Mouse (Mus musculus): Measurements from ENCODE around the gene Sntb2.
"Not testable (repeated sequence)": the region's sequence is repeated elsewhere in the genome, so short reads cannot be mapped to it uniquely, and the experiment has no call there.

GRCm38 (mm10) chr8:106996339-106996738, 60.8 kb downstream of the Sntb2 start:
- peak; percentile 47 for TF ChIP-seq CTCF (IDR thresholded peaks at IDR 0.05; ENCODE audit: low read depth)
- not testable (repeated sequence) for TF ChIP-seq EP300 (optimal IDR thresholded peaks at IDR 0.05)
